Mouse (Mus musculus) testis, adult 2 months (tissue): Measurements from ENCODE around the gene Bcl2.

Experiments
- CTCF ChIP-seq: fragments of 200-500 bp; IDR thresholded peaks from 2 replicates; pipeline ENCODE4 v1.5.1; 2012; ENCODE audit warnings: low read depth, mild to moderate bottlenecking, inconsistent platforms, low read length, moderate library complexity; ENCODE audit not compliant: control insufficient read depth, insufficient read depth, insufficient replicate concordance
- POLR2A ChIP-seq: fragments of 200-500 bp; IDR thresholded peaks from 2 replicates; pipeline ENCODE4 v1.6.1; 2012; ENCODE audit warnings: low read depth, mild to moderate bottlenecking, inconsistent platforms, low read length, moderate library complexity; ENCODE audit not compliant: control insufficient read depth

DNA sequence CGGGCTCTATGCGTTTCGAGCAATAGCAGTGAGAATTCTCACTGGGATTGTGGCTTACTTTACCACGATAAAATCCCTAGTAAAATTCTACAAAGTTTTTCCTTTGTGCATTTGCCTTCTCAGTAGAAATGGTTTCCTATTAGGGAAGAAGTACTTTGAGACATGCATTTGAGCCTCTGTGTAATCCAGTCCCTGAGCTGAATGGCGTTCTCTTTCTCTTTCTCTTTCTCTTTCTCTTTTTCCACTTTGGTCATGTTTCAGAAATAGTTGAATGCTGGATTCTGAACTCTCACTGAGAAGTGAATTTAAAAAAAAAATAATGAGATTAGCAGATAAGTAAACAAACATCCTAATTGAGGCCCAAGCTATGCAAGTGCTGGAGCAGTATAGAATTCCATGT, 191.1 kb downstream of the Bcl2 start:
- TF ChIP-seq POLR2A (no peak), CTCF (no peak)
